Mouse (Mus musculus) ovary, postnatal 14 days (tissue): ENCODE measurements at regions not wholly inside any gene's neighbourhood (a gene's known extent, or its start where the extent isn't known, plus 50 kb on each side); places are given as distances from the start of the nearest gene placed in this dataset.
"Not testable (repeated sequence)": the region's sequence is repeated elsewhere in the genome, so short reads cannot be mapped to it uniquely, and the experiment has no call there.

Source experiments
- DNase-seq: peaks from one replicate; pipeline ENCODE4 v3.0.0; 2022; ENCODE audit warnings: low spot score

DNA sequence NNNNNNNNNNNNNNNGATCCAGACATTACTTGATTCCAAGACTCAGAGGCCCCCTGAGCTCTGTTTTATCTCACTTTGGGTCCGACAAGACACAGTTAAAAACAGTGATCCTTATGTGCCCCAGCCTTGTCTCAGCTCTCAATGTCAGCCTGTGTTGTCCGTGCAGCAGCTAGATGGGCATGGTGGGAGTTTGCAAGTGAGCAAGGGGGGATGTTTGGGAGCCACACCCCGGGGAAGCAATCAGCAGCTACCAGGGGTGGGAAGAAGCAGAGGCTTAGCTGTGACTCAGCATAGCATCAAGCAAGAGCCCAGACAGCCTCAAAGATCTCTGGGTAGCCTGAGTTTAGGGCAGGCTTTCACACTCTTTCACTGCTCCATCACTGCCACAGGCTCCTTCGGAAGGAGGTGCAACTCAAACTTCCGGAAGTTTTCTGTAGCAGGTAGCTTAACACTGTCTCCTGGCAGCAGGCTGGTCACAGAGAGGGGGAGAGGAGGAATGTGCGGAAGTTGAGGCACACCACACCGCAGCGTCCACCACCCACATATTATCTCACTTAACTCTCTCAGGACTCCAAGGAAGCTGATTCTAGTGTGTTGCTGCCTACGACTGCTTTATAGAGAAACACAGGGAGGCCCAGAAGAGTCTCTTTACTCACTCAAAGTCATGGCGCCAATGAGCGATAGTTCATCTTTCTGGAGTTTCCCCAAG, 80.2 kb upstream of the Defb33 start:
- DNase-seq, result not testable (repeated sequence)

DNA sequence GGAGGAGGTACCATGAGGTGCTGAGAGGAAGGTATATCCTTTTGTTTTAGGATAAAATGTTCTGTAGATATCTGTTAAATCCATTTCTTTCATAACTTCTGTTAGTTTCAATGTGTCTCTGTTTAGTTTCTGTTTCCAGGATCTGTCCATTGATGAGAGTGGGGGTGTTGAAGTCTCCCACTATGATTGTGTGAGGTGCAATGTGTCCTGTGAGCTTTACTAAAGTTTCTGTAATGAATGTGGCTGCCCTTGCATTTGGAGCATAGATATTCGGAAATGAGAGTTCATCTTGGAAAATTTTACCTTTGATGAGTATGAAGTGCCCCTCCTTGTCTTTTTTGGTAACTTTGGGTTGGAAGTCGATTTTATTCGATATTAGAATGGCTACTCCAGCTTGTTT, 79.0 kb upstream of the Defb33 start:
- DNase-seq, result not testable (repeated sequence)

DNA sequence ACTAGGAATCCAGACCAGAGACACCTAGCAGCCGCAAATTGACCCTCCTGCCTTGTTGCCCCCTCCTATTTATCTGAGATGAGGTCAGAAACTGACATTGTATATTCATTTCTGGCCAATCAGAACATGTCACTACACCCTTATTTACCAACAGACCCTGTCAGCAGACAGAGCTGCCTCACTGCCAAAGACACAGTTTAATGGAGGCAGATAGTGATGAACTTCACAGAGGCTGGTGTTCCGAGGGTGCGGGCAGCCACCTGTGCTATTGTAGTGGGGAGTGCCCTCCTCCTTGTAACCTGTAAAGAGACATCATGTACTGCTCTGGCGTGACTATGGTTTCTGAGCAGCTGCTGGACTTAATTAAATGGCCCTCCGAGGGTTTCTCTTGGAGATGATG, 70.0 kb upstream of the Defb33 start:
- peak; percentile 36 for DNase-seq

DNA sequence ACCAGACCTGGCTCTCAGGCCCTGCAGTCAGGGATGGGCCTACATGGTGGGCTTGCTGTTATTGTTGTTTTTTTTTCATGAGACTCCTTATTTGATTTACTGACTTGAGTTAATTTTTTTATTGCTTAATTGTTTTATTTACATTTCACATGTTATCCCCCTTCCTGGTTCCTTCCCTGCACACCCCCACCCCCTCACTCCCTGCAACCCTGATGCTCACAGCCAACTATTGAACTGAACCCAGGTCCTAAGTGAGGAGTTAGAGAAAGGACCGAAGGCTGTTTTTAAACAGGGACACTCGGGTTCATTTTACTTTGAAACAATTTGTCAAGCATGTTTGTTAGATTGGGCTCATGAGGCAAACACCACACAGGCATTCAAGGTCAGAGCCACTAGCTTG, 69.2 kb upstream of the Defb33 start:
- not testable (repeated sequence) for DNase-seq

DNA sequence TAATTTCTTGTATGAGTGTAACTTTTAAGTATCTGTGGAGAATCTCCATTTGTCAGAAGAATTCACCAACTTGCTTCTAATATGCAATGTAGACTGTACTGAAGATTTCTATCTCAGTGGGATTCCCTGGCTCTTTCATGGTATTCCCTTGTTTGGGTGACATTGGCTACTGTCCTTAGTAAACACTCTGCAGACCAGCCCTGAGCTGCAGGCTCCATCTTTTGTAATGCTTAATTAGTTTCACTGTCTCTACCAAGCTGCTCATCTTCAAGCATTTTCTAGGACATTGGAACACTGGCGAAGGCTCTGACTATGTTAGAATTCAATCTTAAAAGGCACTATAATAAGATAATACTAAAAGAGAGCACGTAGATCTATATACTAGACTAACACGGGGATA, 53.0 kb upstream of the Defb33 start:
- not testable (repeated sequence) for DNase-seq
